Mouse (Mus musculus) MEL (cell line): ENCODE results near the gene Tecpr1.

Experiments used
- CHD2 ChIP-seq: IDR thresholded peaks from 2 replicates; pipeline ENCODE4 v1.6.1; 2011; ENCODE audit warnings: low read length, improper control_type of control experiment
- CTCF ChIP-seq, 3 experiments: IDR thresholded peaks in 2 of 3; conservative IDR thresholded peaks in 1 of 3; 2 replicates each; pipeline ENCODE4 v1.5.1; 2011 to 2012; ENCODE audit warnings: low read length in 3 of 3, low read depth in 2 of 3, mild to moderate bottlenecking in 2 of 3, improper control_type of control experiment in 1 of 3, inconsistent platforms in 1 of 3, mixed read lengths in 1 of 3, moderate library complexity in 1 of 3; ENCODE audit not compliant: control insufficient read depth in 1 of 3, insufficient read depth in 1 of 3, poor library complexity in 1 of 3, severe bottlenecking in 1 of 3
- E2F4 ChIP-seq: IDR thresholded peaks from 2 replicates; pipeline ENCODE4 v1.6.1; 2011; ENCODE audit warnings: low read depth, low read length, improper control_type of control experiment, borderline replicate concordance
- ELF1 ChIP-seq: IDR thresholded peaks from 2 replicates; pipeline ENCODE4 v1.6.1; 2014; ENCODE audit warnings: low read depth, mild to moderate bottlenecking, inconsistent platforms, low read length, improper control_type of control experiment, moderate library complexity
- EP300 ChIP-seq, 2 experiments: IDR thresholded peaks; 2 replicates each; pipeline ENCODE4 v1.6.1; 2011; ENCODE audit warnings: improper control_type of control experiment in 2 of 2, low read length in 2 of 2, low read depth in 1 of 2, mild to moderate bottlenecking in 1 of 2
- GATA1 ChIP-seq: IDR thresholded peaks from 2 replicates; pipeline ENCODE4 v1.6.1; 2011; ENCODE audit warnings: low read depth, low read length, improper control_type of control experiment
- NELFE ChIP-seq: IDR thresholded peaks from 2 replicates; pipeline ENCODE4 v1.6.1; 2011; ENCODE audit warnings: low read depth, low read length, improper control_type of control experiment
- POLR2A ChIP-seq, 2 experiments: IDR thresholded peaks; 2 replicates each; pipeline ENCODE4 v1.6.1; 2011 to 2012; ENCODE audit warnings: low read length in 2 of 2, mild to moderate bottlenecking in 2 of 2, control low read depth in 1 of 2, improper control_type of control experiment in 1 of 2, low read depth in 1 of 2, moderate library complexity in 1 of 2; ENCODE audit not compliant: control insufficient read depth in 1 of 2, insufficient read depth in 1 of 2, poor library complexity in 1 of 2
- TAL1 ChIP-seq: IDR thresholded peaks from 2 replicates; pipeline ENCODE4 v1.6.1; 2012; ENCODE audit warnings: mild to moderate bottlenecking, inconsistent platforms, low read length, moderate library complexity, mixed read lengths
- TBP ChIP-seq: IDR thresholded peaks from 2 replicates; pipeline ENCODE4 v1.8.0; 2011; ENCODE audit warnings: low read depth, low read length, improper control_type of control experiment
- USF2 ChIP-seq, 2 experiments: IDR thresholded peaks; 2 replicates each; pipeline ENCODE4 v1.6.1; 2011 to 2012; ENCODE audit warnings: improper control_type of control experiment in 2 of 2, low read length in 2 of 2, borderline replicate concordance in 1 of 2, inconsistent platforms in 1 of 2, low read depth in 1 of 2, mild to moderate bottlenecking in 1 of 2; ENCODE audit not compliant: insufficient read depth in 1 of 2

- TF ChIP-seq GATA1 (no peak), TAL1 (no peak), CHD2 (no peak), E2F4 (no peak), TBP (no peak), USF2 (IDR thresholded peaks at IDR 0.05; ENCODE audit: borderline replicate concordance in 1 of 2, insufficient read depth in 1 of 2, low read depth in 1 of 2, low read length in 2 of 2) (no peak), CTCF (IDR thresholded peaks at IDR 0.05 in 2 of 3, conservative IDR thresholded peaks at IDR 0.05 in 1 of 3; ENCODE audit: control insufficient read depth in 1 of 3, insufficient read depth in 1 of 3, low read depth in 2 of 3, low read length in 3 of 3, poor library complexity in 1 of 3, severe bottlenecking in 1 of 3) (no peak), ELF1 (no peak), POLR2A (IDR thresholded peaks at IDR 0.05; ENCODE audit: control insufficient read depth in 1 of 2, insufficient read depth in 1 of 2, low read depth in 1 of 2, low read length in 2 of 2, poor library complexity in 1 of 2) (no peak), NELFE (no peak), EP300 (IDR thresholded peaks at IDR 0.05; ENCODE audit: low read depth in 1 of 2, low read length in 2 of 2) (no peak)
These were observed 39.6 kb downstream of the Tecpr1 start for GRCm38 (mm10) chr5:144183647-144184335.
